Mouse (Mus musculus) thymus, postnatal 36 days (tissue): ENCODE measurements around the gene Rrnad1.

ENCODE experiments used
- DNase-seq, 2 experiments: peaks; one replicate each; pipeline ENCODE4 v3.0.0; 2022; ENCODE audit warnings: mixed read lengths in 2 of 2

Rrnad1 gene

DNA sequence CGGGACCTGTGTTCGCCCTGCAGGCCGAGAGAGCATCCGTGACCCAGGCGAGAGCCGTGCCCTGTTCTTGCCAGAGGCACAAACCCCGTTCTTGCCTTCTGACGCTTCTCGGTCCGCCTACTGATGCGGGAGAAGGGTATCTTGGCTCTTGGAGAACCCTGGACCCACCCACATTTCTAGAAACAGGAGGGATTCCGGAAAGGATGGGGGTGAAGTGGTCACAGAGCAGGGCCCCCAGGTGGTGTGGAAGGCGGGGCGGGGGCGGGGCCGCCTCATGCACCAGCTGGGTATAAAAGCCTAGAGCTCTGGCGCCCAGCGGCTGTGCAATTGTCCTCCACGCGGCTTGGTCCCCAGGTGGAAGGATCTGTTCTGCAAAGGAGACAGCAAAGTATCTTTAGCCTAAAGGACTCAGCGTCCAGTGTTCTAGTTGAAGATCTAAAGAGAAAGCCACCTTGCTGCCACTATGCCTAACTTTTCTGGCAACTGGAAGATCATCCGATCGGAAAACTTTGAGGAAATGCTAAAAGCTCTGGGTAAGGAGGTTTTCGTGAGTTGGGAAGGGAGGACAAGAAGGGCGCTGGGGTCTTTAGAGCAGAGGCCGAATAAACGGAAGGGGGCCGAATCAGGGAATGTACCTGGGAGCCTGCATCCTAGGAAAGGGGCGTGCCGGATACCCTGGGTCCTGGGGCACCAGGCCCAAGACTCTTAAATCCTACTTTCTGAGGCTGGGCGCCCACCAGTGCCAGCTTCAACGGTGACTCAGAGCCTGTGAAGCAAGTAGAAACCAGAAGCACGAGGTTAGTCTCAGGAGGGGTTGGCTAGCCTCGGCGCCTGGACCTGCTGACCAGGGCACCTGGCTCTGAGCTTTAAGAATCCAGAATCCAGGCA is 18.1 kb upstream of the Rrnad1 start, which contains the start of gene Crabp2:
Gene Crabp2, plus strand, starts transcription at position 289 of the 888 bp plus-strand sequence.
- DNase-seq, result no peak

DNA sequence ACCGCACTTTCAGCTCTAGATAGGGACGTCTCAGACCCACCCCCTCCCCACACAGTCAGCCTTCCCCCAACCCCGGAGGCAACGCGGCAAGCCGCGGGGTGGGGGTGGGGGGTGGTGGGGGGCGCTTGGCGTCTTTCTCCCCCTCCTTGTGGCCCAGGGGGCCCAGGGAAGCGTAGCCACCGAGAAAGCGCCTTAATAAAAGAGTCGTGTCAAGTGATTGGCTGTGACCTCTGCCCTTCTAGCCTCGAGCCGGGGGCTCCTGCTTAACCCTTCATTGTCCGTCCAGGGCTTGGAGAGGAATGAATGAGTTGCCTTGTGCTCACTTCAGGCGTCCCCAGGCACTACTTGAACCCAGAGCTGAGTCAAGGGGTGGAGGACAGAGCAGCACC is 17.3 kb upstream of the Rrnad1 start:
- DNase-seq, result no peak

DNA sequence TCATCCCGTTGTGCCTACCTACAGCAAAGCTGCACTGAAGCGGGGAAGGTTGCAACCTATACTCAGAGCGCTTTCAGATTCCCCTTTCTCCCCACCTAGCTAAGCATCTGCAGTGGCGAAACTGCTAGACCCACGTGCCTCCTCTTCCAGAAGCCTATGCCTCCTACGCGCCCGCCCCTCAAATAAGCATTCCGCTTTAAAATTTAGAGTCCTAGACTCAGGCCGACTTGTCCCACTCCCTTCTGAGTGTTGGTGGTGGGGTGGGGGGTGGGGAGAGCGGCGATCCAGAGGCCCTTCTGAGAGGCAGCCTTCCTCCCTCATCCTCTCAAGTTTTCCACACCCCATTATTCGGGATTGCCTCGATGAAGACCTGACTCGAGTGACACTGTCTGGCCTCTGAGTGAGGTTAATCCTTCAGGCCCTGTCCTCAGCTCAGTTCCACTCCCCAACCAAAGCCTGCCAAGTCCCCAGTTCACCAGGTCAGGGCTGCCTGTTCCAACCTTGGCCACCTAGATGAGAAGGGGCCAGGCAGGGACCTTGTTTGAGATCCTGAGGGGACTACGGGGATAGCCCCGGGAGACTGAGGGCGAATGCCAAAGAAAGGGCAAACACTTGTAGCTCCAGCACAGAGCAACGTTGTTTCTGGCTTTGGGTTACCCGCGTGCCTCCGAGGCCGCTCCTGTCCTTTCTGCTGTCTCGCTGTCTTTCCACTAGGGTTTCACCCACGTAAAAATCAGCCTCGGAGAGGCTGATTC is 16.7 kb upstream of the Rrnad1 start:
- no peak for DNase-seq

DNA sequence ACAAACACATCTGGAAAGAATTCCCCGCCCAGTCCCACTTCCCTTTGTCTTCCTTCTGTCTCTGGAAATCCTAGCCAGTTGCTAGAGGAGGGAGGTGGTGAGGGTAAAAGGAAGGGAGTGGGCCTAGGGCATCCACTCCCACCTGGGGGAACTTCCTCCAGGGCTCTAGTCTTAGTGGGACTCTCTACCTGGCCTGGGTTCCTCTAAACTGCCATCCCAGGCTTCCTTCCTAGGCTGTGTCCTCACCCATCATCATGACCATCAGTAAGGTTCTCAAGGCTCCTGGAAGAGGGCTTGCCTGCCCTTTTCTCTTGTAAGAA is 16.0 kb upstream of the Rrnad1 start:
- no peak for DNase-seq

DNA sequence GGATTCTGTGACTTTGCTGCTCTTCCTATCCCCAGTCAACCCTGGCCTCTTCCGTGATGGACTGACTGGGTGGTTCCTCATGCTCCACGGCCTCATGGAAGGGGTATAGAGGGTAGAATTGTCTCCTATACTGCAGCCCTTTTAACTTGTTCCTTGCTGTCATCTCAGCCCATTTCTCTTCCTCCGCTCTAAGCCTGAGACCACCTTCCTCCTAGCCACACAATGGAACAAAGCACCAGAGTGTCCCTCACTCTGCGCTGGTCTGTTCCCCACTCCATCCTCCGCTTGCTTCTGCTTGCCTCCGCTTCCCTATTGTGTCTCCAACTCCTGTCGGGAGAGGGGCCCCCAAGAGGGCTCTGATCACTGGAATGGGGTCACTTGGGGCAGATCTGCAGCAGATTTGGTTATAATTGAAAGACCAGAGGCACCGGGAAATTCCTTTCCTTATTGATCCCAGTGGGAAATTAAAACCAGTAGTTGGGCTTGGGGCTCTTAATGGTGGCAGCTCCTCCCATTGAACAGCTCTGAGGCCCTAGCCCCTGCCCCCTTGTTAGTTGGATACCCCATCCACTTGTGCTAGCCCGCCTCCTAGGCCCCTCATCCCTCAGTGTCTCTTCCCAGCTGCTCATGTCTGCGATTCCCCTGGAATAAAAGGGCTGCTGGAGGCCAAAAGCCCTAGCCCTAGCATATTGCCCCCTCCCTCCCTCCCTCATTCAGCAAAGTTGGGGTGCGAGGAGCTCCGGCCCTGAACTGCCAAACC is 15.4 kb upstream of the Rrnad1 start:
- no peak for DNase-seq

DNA sequence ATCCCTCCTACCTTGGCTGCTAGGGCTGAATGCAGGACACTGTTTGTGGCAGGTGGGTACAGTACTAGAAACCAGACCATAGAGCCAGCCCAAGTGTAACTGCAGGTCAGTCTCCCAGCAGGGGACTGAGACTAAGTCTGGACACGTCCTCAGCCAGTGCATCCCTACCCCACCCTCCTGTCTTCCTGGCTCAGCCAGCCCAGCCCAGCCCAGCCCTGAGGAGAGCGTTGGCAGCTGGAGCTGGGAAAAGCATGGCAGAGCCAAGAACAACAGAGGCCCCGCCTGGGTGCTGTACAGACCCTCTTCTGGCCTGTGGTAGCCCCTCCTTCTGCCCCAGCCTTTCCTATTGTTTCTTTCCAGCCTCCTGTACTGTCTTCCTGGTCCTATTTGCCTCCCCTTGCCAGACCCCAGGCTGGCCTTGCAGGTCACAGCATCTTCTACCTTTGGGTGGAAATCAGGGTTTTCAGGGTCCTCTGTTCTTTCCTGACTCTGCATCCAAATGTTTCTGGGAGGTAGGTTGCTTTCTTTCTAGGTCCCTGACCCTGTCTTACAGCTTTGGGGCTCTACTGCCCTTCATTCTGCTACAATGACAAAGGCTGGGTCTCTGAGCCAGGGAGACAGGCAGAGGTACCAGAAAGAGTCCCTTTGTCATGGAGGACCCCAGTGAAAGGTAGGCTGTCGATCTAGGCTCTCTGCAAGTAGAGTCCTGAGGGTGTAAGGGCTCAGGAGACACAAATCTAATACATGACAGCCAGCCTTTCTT is 14.5 kb upstream of the Rrnad1 start:
- no peak for DNase-seq

DNA sequence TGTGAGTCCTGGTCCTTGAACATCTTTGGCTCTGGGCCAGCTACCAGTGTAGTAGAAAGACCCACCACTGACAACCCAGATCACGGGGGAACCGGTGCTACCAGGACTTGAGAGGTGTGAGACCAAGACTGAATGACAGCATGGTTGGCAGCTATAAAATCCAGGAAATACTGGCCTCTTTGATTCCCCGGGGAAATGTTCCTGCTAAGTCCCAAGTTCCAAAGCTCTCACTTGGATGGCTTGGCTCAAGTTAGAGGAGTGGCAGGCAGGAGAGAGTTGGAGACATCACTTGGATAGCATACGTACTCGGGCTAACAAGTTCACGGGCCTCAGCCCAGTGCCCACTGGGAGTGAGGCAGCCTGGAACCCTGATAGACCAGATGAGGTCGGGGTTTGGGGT is 13.1 kb upstream of the Rrnad1 start:
- DNase-seq, result no peak

DNA sequence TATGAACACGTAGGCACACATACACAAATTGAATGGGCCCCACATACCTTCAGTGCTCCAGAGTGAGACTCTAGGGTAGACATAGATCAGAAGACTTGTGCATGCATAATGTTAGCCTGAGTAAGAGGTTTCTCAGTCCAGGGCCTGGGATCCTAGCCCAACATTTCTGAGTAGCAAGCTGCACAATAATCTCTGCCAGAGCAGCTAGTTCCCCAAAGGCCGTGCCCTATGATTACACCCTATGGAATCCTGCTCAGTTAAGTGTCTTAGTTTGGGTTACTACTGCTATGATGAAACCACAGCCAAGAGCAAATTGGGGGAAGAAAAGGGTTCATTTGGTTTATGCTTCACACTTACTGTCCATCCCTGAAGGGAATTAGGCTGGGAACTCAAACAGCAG is 12.0 kb upstream of the Rrnad1 start:
- DNase-seq, result no peak

DNA sequence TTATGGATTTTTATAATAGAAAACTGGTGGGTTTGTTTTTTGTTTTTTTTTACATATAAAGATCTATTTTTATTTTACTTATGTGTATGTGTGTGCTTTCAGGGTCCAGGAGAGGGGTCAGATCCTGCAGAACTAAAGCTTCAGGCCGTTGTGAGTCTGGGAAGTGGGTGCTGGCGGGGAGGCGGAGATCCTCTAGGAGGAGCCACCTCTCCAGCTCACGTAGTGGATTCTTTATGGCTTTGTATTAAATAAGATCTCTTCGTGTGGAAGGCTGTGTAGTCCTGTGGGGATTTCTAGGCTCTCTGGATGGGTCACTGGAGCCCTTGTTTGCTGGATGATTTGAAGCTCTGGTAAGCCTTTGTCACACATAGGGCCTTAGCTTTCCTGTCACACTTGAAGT is 10.1 kb upstream of the Rrnad1 start:
- no peak for DNase-seq

DNA sequence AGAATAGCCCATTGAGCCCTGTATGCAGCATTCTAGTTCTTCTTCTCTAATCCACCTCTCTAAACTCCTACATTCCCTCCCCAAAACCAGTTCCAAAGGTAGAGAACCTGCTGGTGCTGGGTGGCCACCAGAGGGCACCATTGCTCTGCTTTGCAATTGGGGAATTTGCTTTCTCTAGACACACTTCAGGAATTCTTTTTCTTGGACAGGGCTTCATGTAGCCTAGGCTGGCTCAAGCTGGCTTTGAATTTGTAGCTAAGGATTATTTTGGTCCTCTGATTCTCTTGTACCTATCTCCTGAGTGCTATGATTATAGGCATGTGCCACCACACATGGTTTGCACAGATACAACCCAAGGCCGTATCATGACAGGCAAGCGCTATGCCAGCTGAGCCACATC is 5.3 kb upstream of the Rrnad1 start:
- peak; percentile 59 to 61 for DNase-seq

DNA sequence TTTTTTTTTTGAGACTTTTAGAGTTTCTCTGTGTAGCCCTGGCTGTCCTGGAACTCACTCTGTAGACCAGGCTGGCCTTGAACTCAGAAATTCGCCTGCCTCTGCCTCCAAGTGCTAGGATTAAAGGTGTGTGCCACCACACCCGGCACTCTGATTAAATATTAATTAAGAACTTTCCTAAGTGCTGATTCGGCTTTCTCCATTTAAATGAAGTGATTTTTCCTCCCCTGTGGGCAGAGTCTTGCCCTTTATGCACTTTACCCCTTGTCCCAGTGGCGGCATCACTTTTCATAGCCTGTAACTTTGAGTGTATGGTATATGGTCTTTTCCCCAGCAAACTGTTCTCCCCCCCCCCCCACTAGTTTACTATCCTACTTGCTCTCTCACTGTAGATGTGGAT is 4.7 kb upstream of the Rrnad1 start:
- DNase-seq, result no peak

DNA sequence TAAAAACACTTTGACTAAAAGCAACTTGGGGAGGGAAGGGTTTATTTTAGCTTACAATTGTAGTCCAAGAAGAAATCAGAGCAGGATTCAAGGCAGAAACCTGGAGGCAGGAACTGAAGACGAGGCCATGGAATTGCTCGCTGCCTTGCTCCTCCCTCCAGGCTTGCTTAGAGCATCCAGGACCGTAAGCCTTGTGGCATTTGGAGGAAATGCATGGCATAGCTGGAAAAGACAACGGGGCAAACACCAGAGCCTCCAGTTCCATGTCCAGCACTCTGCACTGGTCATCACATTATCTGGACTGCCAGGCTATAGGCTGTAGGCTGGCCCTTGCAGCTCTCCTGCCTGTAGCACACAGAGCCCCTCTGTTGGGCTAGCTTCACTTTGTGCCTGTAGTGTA is 4.0 kb upstream of the Rrnad1 start:
- DNase-seq, result no peak

DNA sequence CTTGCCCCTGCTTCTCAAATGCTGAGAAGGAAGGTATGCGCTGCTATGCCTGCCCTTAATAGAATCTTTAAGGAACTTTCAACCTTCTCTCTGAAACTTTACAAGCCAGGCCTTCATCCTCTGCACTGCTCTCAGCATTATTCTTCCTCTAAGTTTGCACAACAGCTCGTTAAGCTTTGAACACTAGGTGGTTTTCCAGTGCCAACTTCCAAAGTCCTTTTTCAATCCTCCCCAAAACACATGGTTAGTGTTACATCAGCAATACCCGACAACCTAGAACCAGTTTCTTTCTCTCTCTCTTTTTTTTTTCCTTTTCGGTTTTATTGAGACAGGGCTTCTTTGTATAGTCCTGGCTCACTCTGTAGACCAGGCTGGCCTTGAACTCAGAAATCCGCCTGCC is 3.5 kb upstream of the Rrnad1 start:
- DNase-seq, result no peak

DNA sequence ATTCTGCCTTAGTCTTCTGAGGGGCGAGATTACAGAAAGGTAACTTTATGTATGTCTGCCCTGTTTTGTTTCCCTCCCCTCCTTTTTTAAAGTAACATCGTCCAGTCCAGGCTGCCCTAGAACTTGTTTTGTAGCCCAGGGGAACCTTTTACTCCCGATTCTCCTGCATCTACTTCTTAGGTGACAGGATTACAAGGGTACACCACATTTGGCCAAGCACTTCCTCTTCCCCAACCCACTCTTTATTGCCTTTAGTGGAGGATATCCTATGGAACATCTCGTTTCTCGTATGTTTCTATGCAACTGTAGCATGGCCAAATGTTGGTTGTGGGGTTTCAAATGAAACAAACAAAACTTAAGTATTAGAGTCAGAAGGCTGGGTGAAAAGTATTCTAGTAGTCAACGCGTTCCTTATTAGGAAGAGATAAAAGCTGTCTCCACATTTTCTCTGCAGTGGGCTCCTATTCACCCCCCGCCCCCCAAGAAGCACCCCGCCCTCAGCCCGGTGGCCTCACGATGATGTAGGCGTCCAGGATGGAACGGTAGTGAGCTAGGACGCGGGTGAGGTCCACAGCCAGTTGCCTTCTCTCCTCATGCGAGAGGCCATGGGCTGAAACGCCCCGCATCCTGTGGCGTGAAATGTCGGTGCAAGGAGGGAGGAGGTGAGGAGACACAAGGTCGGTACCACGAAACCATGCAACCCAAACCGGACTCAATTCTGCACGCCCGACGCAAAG is 1.0 kb downstream of the Rrnad1 start:
- DNase-seq, result no peak

DNA sequence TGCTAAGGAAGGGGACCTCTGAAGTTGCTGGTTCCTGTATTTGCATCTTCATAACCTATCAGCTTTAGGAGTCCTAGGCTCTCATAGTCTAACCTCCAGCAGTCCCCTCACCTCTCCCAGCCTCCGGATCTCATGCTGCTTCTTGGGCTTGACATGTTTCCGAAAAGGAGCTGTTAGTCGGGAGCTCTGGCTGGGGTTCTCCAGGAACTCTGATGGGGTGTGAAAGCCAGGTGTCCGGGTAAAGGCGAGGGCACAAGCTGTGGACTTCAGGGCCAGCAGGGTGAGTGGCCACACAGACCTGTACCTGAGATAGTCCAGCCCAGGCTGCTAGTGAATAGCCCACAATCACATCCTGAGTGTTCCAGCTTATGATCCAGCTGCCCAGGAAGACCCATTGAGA is 3.1 kb downstream of the Rrnad1 start:
- no peak for DNase-seq

DNA sequence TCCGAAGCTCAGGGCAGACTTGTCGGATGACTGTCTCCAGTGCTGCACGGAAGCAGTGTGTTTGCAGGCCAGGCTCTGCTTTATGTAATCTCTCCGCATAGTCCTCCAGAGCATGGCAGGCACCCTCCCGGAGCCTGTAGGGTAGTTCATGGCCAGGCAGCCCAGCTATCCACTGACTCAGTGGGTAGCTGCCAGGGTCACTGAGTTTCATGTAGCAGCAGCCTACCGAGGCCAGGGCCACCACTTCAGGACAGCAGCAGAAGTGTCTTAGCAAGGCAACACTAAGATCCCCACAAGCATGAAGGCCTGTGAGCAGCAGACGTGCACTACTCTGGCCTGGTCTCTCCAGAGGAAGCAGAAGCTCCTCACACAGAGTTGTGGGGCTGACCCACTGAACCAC is 5.5 kb downstream of the Rrnad1 start:
- DNase-seq, result no peak

DNA sequence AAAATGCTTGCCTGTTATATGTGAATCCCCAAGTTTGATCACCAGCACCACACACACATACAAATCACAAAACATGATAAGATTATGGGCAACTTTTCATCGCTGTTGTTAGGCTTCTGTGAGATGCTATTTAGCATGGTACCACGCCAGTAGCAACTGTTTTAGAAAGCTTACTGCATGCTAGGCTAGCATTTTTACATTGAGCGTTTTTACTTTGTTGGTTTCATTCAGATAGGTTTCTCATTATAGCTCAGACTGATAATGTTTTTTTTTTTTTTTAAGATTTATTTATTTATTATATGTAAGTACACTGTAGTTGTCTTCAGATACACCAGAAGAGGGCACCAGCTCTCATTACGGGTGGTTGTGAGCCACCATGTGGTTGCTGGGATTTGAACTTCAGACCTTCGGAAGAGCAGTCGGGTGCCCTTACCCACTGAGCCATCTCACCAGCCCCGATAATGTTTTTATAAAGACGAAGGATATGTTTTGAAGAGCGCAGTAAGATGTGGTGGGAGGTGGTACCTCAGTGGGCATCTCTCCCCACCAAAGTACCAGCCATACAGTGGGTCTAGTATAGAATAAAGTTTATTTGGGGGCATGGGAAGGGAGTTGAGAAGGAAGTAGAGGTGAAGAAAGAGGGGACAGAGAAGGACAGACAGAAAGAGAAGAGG is 10.1 kb downstream of the Rrnad1 start:
- no peak for DNase-seq

DNA sequence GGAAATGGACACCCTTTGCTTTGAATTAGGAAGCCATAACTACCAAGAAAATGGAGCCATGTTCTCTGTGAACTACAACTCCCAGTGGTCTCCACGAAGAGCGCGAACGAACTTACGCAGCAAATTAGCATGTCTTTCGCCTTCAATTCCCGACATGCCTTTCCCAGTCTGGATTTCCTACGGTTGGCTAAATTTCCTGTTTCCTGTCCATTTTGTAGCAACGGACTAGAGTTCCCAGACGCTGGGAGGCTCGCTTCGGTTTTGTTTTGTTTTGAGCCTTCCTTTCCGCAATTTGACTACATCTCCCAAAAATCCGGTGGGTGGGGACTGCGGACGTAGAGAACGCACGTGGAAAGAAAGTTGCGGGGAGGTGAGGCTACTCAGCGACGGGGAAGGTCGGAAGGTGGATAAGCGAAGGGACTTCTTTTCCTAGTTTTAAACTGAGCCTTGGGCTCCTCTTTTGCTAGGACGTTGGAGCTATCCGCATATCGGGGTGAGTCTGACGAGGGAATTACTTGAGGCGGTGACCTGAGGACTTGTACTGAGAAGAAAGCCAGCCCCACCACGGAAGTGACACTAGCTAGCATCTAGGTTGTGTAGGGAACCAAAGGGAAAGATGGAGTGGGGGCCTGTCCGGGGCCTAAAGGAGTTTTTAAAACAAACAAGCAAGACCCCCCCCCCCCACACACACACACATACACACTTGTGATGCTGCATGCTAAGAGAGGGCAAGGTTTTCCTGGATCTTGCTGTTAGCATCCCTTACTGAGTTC is 11.0 kb downstream of the Rrnad1 start, which contains the start of gene Mrpl24:
Gene Mrpl24, plus strand, starts transcription at position 171 of the 773 bp plus-strand sequence.
- DNase-seq, result peak; percentile 54 to 63

DNA sequence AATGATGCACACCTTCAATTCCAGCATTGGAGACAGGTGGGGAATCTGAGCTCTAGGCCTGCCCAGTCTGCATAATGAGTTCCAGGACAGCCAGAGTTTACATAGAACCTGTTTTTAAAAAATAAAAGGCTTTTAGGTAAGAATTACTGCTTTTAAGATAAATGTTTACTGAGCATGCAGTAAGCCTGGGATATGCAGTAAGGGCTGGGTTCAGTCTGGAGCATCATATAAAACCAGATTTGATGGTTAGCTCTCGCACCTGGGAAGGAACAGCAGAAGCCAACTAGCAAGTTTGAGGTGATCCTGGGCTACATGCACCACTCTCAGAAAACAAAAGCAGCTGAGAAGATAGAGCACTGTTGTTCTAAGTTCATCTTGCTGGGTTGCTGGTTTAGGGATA is 12.0 kb downstream of the Rrnad1 start:
- no peak for DNase-seq

DNA sequence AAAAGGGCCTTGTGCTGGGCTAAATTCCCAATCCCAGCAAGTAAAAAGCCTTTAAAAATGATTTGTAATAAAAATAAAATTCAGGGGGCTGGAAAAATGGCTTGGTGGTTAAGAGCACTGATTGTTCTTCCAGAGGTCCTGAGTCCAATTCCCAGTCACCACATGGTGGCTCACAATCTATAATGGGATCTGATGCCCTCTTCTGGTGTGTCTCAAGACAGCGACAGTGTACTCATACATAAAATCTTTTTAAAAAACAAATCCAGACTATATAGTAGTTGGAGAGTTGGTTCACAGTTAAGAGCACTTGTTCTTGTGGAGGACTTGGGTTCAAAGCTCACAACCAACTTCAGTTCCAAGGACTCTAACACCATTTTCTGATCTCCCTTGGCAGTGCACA is 13.5 kb downstream of the Rrnad1 start:
- DNase-seq, result no peak

DNA sequence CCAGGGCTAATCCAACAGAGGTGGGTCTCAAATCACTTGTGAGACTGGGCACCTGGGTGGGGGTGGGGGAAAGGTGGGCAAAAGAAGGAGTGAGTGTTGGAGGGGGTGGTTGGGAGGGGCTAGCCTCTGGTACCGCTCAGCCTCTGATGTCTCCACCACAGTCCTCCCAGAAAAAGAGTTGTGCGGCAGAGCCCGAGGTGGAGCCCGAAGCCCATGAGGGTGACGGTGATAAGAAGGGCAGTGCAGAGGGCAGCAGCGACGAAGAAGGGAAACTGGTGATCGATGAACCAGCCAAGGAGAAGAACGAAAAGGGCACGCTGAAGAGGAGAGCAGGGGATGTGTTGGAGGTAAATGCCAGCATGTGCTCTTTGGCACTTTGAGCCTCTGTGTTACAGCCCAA is 16.6 kb downstream of the Rrnad1 start:
- no peak for DNase-seq
